Mouse (Mus musculus) liver, adult 2 months (tissue): Measurements from ENCODE around the gene Shisal1. TPM values are rescaled to one million over a fixed set of nuclear protein-coding genes. Genes with fewer than 3 reads are reported as not detected.

Source experiments
- DNase-seq: peaks from one replicate; pipeline ENCODE4 v3.0.0-alpha.2; 2011; ENCODE audit warnings: low read depth, low spot score; ENCODE audit errors: extremely low read depth
- H3K27ac ChIP-seq: fragments of 200-500 bp; replicated peaks from 2 replicates; pipeline ENCODE4 v1.5.1; 2012; ENCODE audit warnings: low read depth, mild to moderate bottlenecking, control low read depth, inconsistent platforms, low read length; ENCODE audit not compliant: insufficient read depth
- H3K27me3 ChIP-seq: fragments of 200-500 bp; 2 replicates; pipeline ENCODE4 v1.6.1; 2012; ENCODE audit warnings: mild to moderate bottlenecking, moderate library complexity, low read length, inconsistent platforms; ENCODE audit not compliant: control insufficient read depth, insufficient read depth
- H3K36me3 ChIP-seq: fragments of 200-500 bp; 2 replicates; pipeline ENCODE4 v1.6.1; 2012; ENCODE audit warnings: low read length, inconsistent platforms; ENCODE audit not compliant: control insufficient read depth, insufficient read depth
- H3K4me1 ChIP-seq: fragments of 200-500 bp; 2 replicates; pipeline ENCODE4 v1.6.1; 2011; ENCODE audit warnings: low read length; ENCODE audit not compliant: control insufficient read depth, insufficient read depth
- H3K4me3 ChIP-seq: fragments of 200-500 bp; 2 replicates; pipeline ENCODE4 v1.5.1; 2011; ENCODE audit warnings: low read depth, mild to moderate bottlenecking, control low read depth, low read length, moderate library complexity; ENCODE audit not compliant: insufficient read depth
- H3K79me2 ChIP-seq: fragments of 200-500 bp; 2 replicates; pipeline ENCODE4 v1.6.1; 2012; ENCODE audit warnings: inconsistent platforms, mild to moderate bottlenecking, low read length, moderate library complexity; ENCODE audit not compliant: control insufficient read depth, insufficient read depth
- H3K9ac ChIP-seq: fragments of 200-500 bp; 2 replicates; pipeline ENCODE4 v1.6.1; 2012; ENCODE audit warnings: low read depth, mild to moderate bottlenecking, control low read depth, inconsistent platforms, low read length
- CTCF ChIP-seq: fragments of 200-500 bp; IDR thresholded peaks from 2 replicates; pipeline ENCODE4 v1.5.1; 2011; ENCODE audit warnings: low read depth, low read length, control low read depth
- POLR2A ChIP-seq: fragments of 200-500 bp; IDR thresholded peaks from 2 replicates; pipeline ENCODE4 v1.6.1; 2011; ENCODE audit warnings: low read length, control low read depth; ENCODE audit not compliant: insufficient read depth; ENCODE audit errors: extremely low read depth
- WGBS: fragments of 180-500 bp; shearing (Covaris S2); methylation state at CpG from one replicate; pipeline ENCODE4 v1.1.7; 2018; 5-methylcytosine and 5-hydroxymethylcytosine counted together
- polyA plus RNA-seq: library from polyadenylated mRNA; depleted of rRNA; stranded (reverse); fragments of >200 nt; gene quantifications from 2 replicates; pipeline ENCODE4 v1.2.3, GENCODE M21; 2012
- total RNA-seq: library from RNA; depleted of rRNA; stranded (reverse); fragments of >200 nt; gene quantifications from 2 replicates; pipeline ENCODE4 v1.2.3, GENCODE M21; 2014

Shisal1 gene
- total and polyA plus RNA-seq, 2 experiments: under 0.01 to 0.02 TPM

DNA sequence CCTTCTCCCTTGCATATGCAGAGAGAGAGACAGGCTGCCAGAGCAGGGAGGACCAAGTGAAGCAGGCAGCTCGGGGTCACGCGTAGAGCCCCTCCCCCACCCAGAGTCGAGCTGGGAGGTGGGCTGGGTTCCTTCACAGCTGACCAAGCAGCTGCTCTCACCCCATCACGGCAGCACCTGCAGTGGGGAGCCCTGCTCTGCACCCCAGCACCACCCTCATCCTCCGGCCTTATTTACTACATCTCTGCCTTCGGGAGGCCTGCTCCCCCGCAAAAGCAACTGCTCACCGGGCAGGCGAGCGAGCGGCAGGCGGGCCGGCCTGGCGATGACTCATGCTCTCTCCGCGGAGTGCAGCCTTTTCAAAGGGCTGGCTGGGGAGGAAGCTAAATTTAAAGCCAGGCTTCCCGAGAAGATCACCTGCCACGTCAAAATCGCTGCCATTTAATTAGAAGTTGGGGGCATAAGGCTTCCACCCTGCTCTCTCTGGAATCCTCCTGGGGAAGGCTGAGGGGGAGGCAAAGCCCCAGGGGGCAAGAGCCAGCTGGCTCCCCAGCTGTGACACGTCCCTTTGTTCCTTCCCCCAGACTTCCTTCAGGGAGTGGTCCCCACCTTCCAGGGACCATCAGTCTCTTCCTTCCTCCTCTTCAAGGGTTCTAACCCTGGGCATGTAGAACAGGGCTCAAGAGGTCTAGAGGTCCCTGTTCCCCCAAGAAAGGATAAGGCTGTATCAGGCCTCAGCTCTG is 3.7 kb upstream of the Shisal1 start:
- Histone ChIP-seq H3K27me3 (peaks cover 13% of the 10 kb centered on the region), H3K4me3 (no peak overlapping the region), H3K36me3 (no peaks in the 10 kb centered on the region), H3K79me2 (no peaks in the 10 kb centered on the region), H3K9ac (no peak overlapping the region), H3K4me1 (no peaks in the 10 kb centered on the region), H3K27ac (no peak overlapping the region)
- 16% methylated on average over 21 of the region's 21 CpGs for WGBS
- no peak for DNase-seq
- TF ChIP-seq POLR2A: no peak
- no peak for TF ChIP-seq CTCF

DNA sequence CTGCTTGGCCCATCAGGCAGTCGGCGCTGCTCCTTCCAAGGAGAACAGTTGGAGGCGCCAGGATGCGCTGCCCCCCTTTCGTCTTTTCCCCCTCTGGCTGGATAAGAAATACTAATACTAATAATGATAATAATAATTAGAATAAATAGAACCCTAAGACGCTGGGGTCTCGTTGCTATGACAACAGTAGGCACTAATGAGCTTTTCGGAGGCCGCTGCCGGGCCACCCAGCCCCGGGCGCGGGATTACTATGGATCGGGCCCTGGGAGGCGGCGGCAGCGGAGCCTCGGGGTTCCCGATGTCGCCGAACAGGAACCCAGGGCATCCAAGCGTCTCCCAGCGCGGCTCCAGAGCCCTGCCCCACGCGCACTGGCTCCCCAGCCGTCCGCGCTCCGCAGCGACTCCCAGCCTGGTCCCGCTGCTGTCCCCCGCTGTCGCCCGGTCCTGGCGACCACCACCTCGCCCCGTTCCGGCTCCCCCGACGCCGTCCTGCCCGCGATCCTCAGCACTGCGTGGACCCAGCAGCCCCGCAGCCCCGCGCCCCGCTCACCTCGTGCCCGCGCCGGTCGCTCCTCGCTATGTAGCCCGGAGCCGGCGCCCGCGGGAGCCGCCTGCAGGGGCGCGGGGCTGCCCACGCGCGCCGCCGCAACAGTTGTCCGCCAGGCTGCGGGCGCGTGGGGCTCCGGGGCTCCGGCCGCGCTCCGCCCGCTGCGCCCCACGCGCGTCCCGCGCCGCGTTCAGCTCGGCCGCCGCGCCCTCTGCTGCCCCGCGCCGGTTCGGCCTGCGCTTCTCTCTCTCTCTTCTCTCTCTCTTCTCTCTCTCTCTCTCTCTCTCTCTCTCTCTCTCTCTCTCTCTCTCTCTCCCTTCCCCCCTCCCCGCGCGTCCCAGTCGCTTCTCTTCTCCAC is 833 bp downstream of the Shisal1 start:
- no peaks in the 10 kb centered on the region for H3K79me2 ChIP-seq
- H3K27me3 ChIP-seq: peaks cover 13% of the 10 kb centered on the region
- no peak overlapping the region for H3K27ac ChIP-seq
- H3K4me3 ChIP-seq: no peak overlapping the region
- 0 out of 2 replicates have a peak overlapping the region, but pooled peaks have one; percentile 17 for H3K9ac ChIP-seq
- no peaks in the 10 kb centered on the region for H3K4me1 ChIP-seq
- TF ChIP-seq CTCF: no peak
- TF ChIP-seq POLR2A: no peak
- no peak for DNase-seq
- H3K36me3 ChIP-seq: no peaks in the 10 kb centered on the region
- 4% methylated on average over 97 of the region's 99 CpGs for WGBS

GRCm38 (mm10) chr15:84444181-84444580 is 2.7 kb downstream of the Shisal1 start:
- 45% methylated on average over 7 of the region's 7 CpGs for WGBS
- H3K9ac ChIP-seq: no peak overlapping the region
- TF ChIP-seq POLR2A (no peak), CTCF (no peak)
- no peak overlapping the region for H3K27ac ChIP-seq
- H3K27me3 ChIP-seq: peaks cover 13% of the 10 kb centered on the region
- no peaks in the 10 kb centered on the region for H3K36me3 ChIP-seq
- no peaks in the 10 kb centered on the region for H3K4me1 ChIP-seq
- H3K79me2 ChIP-seq: no peaks in the 10 kb centered on the region
- H3K4me3 ChIP-seq: no peak overlapping the region
- DNase-seq: no peak

DNA sequence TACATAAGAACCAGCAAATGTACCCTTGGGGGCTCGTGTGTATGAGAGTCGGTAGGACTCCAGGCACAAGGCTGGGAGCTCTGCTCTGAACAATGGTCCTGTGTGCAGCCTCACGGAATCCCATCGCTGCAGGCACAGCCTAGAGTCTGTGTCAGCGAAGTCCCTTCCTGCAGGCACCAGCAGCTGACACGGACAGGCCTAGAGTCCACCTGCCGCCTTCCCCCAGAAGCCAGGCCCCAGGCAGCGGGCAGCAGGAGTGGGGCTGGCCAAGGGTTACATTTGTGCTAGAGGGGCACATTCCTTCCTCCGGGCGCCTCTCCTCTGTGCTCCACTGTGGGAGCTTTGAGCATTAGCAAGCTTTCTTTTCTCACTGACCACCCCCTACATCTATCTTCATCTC is 3.3 kb downstream of the Shisal1 start:
- H3K4me3 ChIP-seq: no peak overlapping the region
- peaks cover 10% of the 10 kb centered on the region for H3K27me3 ChIP-seq
- no peak overlapping the region for H3K27ac ChIP-seq
- H3K36me3 ChIP-seq: no peaks in the 10 kb centered on the region
- no peak overlapping the region for H3K9ac ChIP-seq
- TF ChIP-seq POLR2A: no peak
- TF ChIP-seq CTCF: no peak
- no peaks in the 10 kb centered on the region for H3K79me2 ChIP-seq
- no peaks in the 10 kb centered on the region for H3K4me1 ChIP-seq
- no peak for DNase-seq
- WGBS: 76% methylated on average over 10 of the region's 10 CpGs

DNA sequence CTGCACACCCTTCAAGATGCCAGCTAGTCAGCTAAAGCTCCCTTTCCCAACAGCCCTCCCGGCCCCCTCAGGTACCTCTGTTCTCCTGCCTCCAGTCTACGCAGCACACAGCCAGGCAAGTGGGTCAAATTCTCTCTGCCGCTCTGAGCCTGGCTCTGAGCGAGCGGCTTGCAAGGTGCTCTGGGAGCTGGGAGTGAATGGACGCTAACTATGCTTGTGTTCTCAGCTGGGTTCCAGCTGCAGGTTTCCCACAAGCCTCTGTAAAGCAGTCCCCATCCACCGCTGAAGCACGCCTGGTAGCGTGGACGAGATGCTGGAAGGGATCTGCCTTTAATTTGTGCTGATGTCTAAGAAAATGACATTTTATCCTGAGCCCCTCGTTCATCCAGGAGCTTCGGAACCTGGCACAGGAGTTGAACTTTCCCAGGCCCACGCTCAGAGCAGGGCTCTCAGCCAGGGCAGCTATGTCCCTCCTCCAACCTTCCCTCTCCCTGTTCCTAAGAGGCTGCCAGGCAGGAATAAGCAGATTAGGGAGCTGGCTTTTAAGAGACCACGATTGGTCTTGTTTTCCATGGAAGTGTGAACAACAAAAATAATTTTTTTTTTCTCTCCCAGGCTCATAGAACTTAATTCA is 5.1 kb downstream of the Shisal1 start:
- H3K36me3 ChIP-seq: no peaks in the 10 kb centered on the region
- no peak overlapping the region for H3K4me3 ChIP-seq
- 70% methylated on average over 14 of the region's 14 CpGs for WGBS
- no peaks in the 10 kb centered on the region for H3K79me2 ChIP-seq
- H3K27me3 ChIP-seq: peaks cover 4% of the 10 kb centered on the region; the same call in 1 of the 2 replicates
- no peak for DNase-seq
- TF ChIP-seq POLR2A (no peak), CTCF (no peak)
- H3K9ac ChIP-seq: no peak overlapping the region
- H3K4me1 ChIP-seq: no peaks in the 10 kb centered on the region
- no peak overlapping the region for H3K27ac ChIP-seq
